Mouse (Mus musculus): Measurements from ENCODE around the gene Rmnd1. TPM values are rescaled to one million over a fixed set of nuclear protein-coding genes. Genes with fewer than 3 reads are reported as not detected.

Rmnd1 gene
- polyA plus RNA-seq (2012; rRNA removed) (17.2 and 19.8 TPM in 2 replicates), polyA plus RNA-seq (2014; fragmentation: Nextera tagmentation; extraction: Ambion mirVana) (18.0 and 19.3 TPM in 2 replicates)

- ATAC-seq (ENCODE audit: insufficient read depth) = peak; percentile 95
- TF ChIP-seq EP300 (IDR thresholded peaks at IDR 0.05; ENCODE audit: low read depth) (no peak; the same call in none of the 2 replicates), CTCF (IDR thresholded peaks at IDR 0.05; ENCODE audit: low read depth) (no peak)
- H3K9me3 ChIP-seq (ENCODE audit: control insufficient read depth, low read length) = no peaks in the 10 kb centered on the region
Measured at GRCm38 (mm10) chr10:4432123-4432931, at the start of gene Rmnd1, which contains the start of gene Armt1. Gene Rmnd1 (minus strand): TSS chr10:4432388. Gene Armt1 (plus strand): TSS chr10:4432467.

GRCm38 (mm10) chr10:4481695-4482094 is 49.5 kb upstream of the Rmnd1 start:
- H3K4me3 ChIP-seq (ENCODE audit: insufficient read depth in 1 of 2, low read depth in 2 of 2, low read length in 2 of 2) = no peak overlapping the region
- DNase-seq (ENCODE audit: low read depth in 3 of 3, low spot score in 3 of 3) (no peak), ATAC-seq (ENCODE audit: insufficient read depth) (no peak)
- WGBS (ENCODE audit: insufficient replicate concordance) = 60% methylated on average over 8 of the region's 8 CpGs
- no peak overlapping the region for H3K4me2 ChIP-seq (ENCODE audit: low read depth)
- H3K9ac ChIP-seq (replicated peaks) = no peak overlapping the region
- no peaks in the 10 kb centered on the region for H3K36me3 ChIP-seq (replicated peaks; ENCODE audit: control insufficient read depth, insufficient read depth, low read depth)
- no peaks in the 10 kb centered on the region for H3K9me3 ChIP-seq (ENCODE audit: control insufficient read depth, low read length)
- H3K4me1 ChIP-seq (replicated peaks; ENCODE audit: control insufficient read depth in 2 of 2, insufficient read depth in 2 of 2, low read length in 1 of 2) = no peaks in the 10 kb centered on the region
- H3K27me3 ChIP-seq (ENCODE audit: control insufficient read depth, insufficient read depth, low read length) = no peaks in the 10 kb centered on the region
- TF ChIP-seq EP300 (IDR thresholded peaks at IDR 0.05; ENCODE audit: low read depth) (no peak), CTCF (IDR thresholded peaks at IDR 0.05; ENCODE audit: low read depth) (no peak)
- no peak overlapping the region for H3K27ac ChIP-seq

More at GRCm38 (mm10) chr10:4432123-4432931, at the start of gene Rmnd1, which contains the start of gene Armt1:
- Histone ChIP-seq H3K4me2 (ENCODE audit: low read depth) (peak within 1 kb of the TSS; percentile 94), H3K4me3 (ENCODE audit: insufficient read depth in 1 of 2, low read depth in 2 of 2, low read length in 2 of 2) (peak within 1 kb of the TSS; percentile 84 to 100), H3K27ac (peak within 1 kb of the TSS; percentile 85), H3K9ac (replicated peaks) (peak within 1 kb of the TSS; percentile 86), H3K36me3 (replicated peaks; ENCODE audit: control insufficient read depth, insufficient read depth, low read depth) (peaks cover 5% of the 10 kb centered on the region), H3K4me1 (replicated peaks; ENCODE audit: control insufficient read depth in 2 of 2, insufficient read depth in 2 of 2, low read length in 1 of 2) (peaks cover 10 to 19% of the 10 kb centered on the region in 2 experiments), H3K27me3 (ENCODE audit: control insufficient read depth, insufficient read depth, low read length) (no peaks in the 10 kb centered on the region)
- WGBS (ENCODE audit: insufficient replicate concordance) = under 1% methylated on average over 74 of the region's 75 CpGs
- DNase-seq (ENCODE audit: low read depth in 3 of 3, low spot score in 3 of 3) = peak; percentile 89

- no peaks in the 10 kb centered on the region for H3K9me3 ChIP-seq (ENCODE audit: control insufficient read depth, low read length)
- H3K9ac ChIP-seq (replicated peaks) = no peak overlapping the region
- TF ChIP-seq CTCF (IDR thresholded peaks at IDR 0.05; ENCODE audit: low read depth) (no peak), EP300 (IDR thresholded peaks at IDR 0.05; ENCODE audit: low read depth) (no peak)
- no peaks in the 10 kb centered on the region for H3K27me3 ChIP-seq (ENCODE audit: control insufficient read depth, insufficient read depth, low read length)
- no peaks in the 10 kb centered on the region for H3K36me3 ChIP-seq (replicated peaks; ENCODE audit: control insufficient read depth, insufficient read depth, low read depth)
- no peak overlapping the region for H3K4me3 ChIP-seq (ENCODE audit: insufficient read depth in 1 of 2, low read depth in 2 of 2, low read length in 2 of 2)
- no peak for ATAC-seq (ENCODE audit: insufficient read depth)
- H3K4me2 ChIP-seq (ENCODE audit: low read depth) = no peak overlapping the region
- H3K4me1 ChIP-seq (replicated peaks; ENCODE audit: control insufficient read depth in 2 of 2, insufficient read depth in 2 of 2, low read length in 1 of 2) = no peaks in the 10 kb centered on the region
- no peak for DNase-seq (ENCODE audit: low read depth in 3 of 3, low spot score in 3 of 3)
- H3K27ac ChIP-seq = no peak overlapping the region
- WGBS (ENCODE audit: insufficient replicate concordance) = 66% methylated on average over 3 of the region's 3 CpGs
Measured at GRCm38 (mm10) chr10:4480929-4481328, 48.7 kb upstream of the Rmnd1 start.

DNA sequence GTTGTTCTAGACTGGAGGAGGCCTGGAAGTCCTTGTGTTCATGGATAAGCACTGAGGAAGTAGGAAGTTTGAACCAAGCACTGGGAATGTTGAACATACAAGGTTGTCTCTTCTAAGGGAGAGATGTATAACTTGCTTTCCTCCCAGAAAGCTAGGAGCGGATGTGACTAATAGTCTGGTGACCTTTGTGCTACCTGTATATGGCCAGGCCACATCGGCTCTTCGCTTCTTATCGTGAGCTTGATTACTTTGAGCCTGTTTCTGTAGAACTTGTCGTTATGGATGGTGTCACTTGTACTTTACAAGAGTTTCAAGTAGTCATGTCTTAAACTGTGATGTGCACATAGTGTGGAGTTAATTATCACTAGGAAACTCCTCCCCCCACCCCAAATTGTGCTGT is 44.4 kb upstream of the Rmnd1 start:
- WGBS (ENCODE audit: insufficient replicate concordance) = 81% methylated on average over 5 of the region's 5 CpGs
- Histone ChIP-seq H3K9me3 (ENCODE audit: control insufficient read depth, low read length) (no peaks in the 10 kb centered on the region), H3K4me2 (ENCODE audit: low read depth) (no peak overlapping the region), H3K27me3 (ENCODE audit: control insufficient read depth, insufficient read depth, low read length) (no peaks in the 10 kb centered on the region), H3K27ac (no peak overlapping the region), H3K36me3 (replicated peaks; ENCODE audit: control insufficient read depth, insufficient read depth, low read depth) (no peaks in the 10 kb centered on the region), H3K4me3 (ENCODE audit: insufficient read depth in 1 of 2, low read depth in 2 of 2, low read length in 2 of 2) (no peak overlapping the region), H3K4me1 (replicated peaks; ENCODE audit: control insufficient read depth in 2 of 2, insufficient read depth in 2 of 2, low read length in 1 of 2) (no peaks in the 10 kb centered on the region), H3K9ac (replicated peaks) (no peak overlapping the region)
- TF ChIP-seq EP300 (IDR thresholded peaks at IDR 0.05; ENCODE audit: low read depth) (no peak), CTCF (IDR thresholded peaks at IDR 0.05; ENCODE audit: low read depth) (no peak)
- DNase-seq (ENCODE audit: low read depth in 3 of 3, low spot score in 3 of 3) (no peak), ATAC-seq (ENCODE audit: insufficient read depth) (no peak)

DNA sequence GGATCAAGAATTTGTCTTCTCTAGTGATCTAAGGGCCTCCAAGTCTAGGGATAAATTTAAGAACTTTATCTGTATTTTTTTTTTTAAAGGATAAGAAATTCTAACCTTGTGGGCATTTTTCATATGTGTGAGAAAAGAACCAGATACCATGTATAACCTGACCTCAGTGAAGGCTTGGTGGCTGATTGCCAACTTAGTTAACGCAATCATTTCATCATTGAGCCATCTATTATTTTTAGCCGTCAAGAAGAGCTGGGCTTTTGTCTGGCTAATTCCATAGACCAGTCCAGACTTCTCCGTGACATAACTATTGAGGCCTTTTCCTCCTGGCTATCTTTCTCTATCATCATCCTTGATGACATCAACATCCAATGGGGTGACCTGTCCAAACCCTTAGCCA is 43.2 kb upstream of the Rmnd1 start:
- no peak overlapping the region for H3K4me2 ChIP-seq (ENCODE audit: low read depth)
- no peaks in the 10 kb centered on the region for H3K4me1 ChIP-seq (replicated peaks; ENCODE audit: control insufficient read depth in 2 of 2, insufficient read depth in 2 of 2, low read length in 1 of 2)
- no peaks in the 10 kb centered on the region for H3K9me3 ChIP-seq (ENCODE audit: control insufficient read depth, low read length)
- H3K36me3 ChIP-seq (replicated peaks; ENCODE audit: control insufficient read depth, insufficient read depth, low read depth) = no peaks in the 10 kb centered on the region
- no peak overlapping the region for H3K9ac ChIP-seq (replicated peaks)
- 78% methylated on average over 3 of the region's 3 CpGs for WGBS (ENCODE audit: insufficient replicate concordance)
- ATAC-seq (ENCODE audit: insufficient read depth) = no peak
- no peaks in the 10 kb centered on the region for H3K27me3 ChIP-seq (ENCODE audit: control insufficient read depth, insufficient read depth, low read length)
- no peak overlapping the region for H3K27ac ChIP-seq
- no peak for TF ChIP-seq CTCF (IDR thresholded peaks at IDR 0.05; ENCODE audit: low read depth)
- no peak for TF ChIP-seq EP300 (IDR thresholded peaks at IDR 0.05; ENCODE audit: low read depth)
- DNase-seq (ENCODE audit: low read depth in 3 of 3, low spot score in 3 of 3) = no peak
- H3K4me3 ChIP-seq (ENCODE audit: insufficient read depth in 1 of 2, low read depth in 2 of 2, low read length in 2 of 2) = no peak overlapping the region
